Mouse (Mus musculus) retina, adult 2 months (tissue): ENCODE results near the gene Brd7.

Experiments used
- DNase-seq: peaks from one replicate; pipeline ENCODE4 v3.0.0-alpha.2; 2012; ENCODE audit warnings: low read depth, low spot score

Brd7 gene

DNA sequence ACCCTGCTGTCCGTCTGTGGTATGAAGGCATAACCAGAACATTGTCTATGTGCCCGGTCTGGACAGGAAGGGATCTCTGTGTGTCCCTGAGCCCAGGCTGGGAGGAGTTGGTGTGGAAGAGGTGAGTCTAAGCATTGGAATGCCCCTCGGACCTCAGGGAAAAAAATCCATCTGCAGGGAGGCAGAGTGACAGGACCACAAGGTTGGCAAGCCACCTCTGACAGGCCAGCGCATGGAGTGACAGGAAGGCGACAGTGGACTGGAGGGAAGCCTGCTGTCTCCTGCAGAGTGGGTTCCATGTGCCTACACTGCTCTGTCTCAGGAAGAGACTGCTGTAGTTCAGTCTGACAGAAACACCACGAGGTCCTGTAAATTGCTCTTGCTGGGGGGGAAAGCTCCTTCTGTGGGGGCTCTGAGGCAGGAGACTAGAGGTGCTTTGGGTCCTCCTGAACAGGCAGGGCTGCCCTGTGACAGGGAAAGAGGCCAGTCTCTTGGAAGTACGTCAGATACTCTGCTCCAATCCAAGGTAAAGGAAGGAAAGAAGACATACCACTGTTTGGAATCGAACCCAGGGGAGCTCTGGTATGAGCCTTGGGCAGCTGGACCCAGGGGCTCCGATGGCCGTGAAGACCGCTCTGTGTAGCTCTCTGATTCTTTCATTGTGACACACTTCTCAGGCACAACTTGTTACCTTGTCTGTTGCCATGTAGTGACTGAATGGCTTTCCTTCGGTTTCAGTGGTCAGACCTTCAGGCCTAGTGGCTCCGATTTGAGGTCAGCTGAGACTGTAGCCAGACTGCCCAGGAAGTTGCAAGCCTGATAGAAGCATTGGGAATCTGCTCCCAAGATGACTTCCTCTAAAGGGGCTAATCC lies 78.5 kb downstream of the Brd7 start:
- no peak for DNase-seq

DNA sequence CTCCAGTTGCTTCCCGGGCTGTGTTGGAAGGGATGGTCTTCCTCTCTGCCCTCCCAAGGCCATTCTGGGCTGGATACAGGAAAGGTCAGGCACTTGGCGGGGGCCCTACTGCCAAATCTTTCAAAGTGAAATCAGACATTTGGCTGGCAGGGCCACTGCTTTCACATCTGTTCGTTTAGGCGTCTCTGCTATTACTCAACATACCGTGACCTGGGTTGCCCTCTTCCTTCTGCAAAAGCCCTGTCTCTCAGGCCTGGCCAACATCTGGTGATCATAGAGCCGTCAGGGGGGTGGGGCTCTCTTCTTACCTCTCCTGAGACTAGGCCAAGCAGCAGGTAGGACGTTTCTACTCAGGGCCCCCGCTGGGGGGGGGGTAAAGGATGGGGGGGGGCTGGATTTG lies 79.3 kb downstream of the Brd7 start:
- DNase-seq, result no peak
